Mouse (Mus musculus) cerebellum, adult (tissue): ENCODE measurements around the gene Stk11.

Experiments
- ATAC-seq: cut with Nextera tagmentation; 2 replicates; pipeline ENCODE4 v1.9.2; 2017; ENCODE audit warnings: mild to moderate bottlenecking, moderate library complexity, mixed read lengths; ENCODE audit not compliant: insufficient number of reproducible peaks, low FRiP score, low TSS enrichment

Gene Stk11

GRCm38 (mm10) chr10:80115290-80115943 lies at the start of gene Stk11:
TSS of gene Stk11 (plus strand) at chr10:80115803.
- peak; percentile 95 for ATAC-seq

GRCm38 (mm10) chr10:80069251-80069650 lies 46.4 kb upstream of the Stk11 start:
- no peak for ATAC-seq

DNA sequence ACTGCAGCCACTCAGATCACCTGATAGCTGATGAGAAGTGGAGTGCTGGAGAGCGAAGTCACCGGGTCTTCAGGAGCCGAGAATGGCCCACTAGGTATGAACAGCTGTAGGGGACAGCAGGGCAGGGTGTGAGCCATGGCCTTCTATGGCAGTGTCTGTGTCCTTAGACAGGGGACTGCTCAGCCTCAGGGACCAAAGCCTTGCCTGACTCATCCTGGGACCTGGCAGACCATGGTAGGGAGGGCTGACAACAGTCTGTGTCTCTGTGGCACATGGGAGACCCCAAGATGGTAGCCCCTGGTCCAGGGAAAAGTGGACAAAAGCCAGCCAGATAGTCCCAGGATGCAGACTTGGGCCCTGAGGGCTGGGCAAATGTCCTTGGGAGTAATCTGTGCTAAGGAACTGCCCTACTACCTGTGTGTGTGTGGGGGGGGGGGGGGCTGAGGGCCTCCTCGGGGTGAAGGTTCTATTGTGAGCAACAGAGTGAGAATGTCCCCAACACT lies 45.6 kb upstream of the Stk11 start:
- no peak for ATAC-seq

GRCm38 (mm10) chr10:80070837-80071515 lies 44.6 kb upstream of the Stk11 start:
- peak; percentile 65 for ATAC-seq

- no peak for ATAC-seq
Observed at GRCm38 (mm10) chr10:80071516-80071900, 44.1 kb upstream of the Stk11 start.

- no peak for ATAC-seq
Observed at GRCm38 (mm10) chr10:80072623-80073489, 42.7 kb upstream of the Stk11 start.

- ATAC-seq, result no peak; the same call in 1 of the 2 replicates
Observed at GRCm38 (mm10) chr10:80074813-80075601, 40.6 kb upstream of the Stk11 start.

- ATAC-seq, result no peak
Observed at GRCm38 (mm10) chr10:80075924-80076323, 39.7 kb upstream of the Stk11 start.

DNA sequence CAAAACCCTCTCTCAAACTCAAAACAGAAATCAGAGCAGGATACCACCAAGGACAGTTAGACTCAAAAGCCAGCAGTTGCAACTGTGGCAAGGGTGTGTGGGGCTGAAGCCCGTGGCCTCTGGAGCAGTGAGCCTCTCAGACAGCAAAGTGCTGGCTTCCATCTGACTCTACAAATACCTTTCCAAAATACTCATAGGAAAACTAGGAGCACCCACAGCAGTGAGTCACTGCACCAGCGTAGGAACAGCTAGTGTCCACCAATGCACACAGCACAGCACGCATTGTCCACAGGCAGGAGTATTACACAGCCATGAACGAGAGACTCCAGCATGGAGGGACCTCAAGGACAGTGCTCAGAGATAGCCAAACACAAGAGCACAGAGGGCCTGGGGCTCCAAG lies 39.2 kb upstream of the Stk11 start:
- ATAC-seq, result no peak

DNA sequence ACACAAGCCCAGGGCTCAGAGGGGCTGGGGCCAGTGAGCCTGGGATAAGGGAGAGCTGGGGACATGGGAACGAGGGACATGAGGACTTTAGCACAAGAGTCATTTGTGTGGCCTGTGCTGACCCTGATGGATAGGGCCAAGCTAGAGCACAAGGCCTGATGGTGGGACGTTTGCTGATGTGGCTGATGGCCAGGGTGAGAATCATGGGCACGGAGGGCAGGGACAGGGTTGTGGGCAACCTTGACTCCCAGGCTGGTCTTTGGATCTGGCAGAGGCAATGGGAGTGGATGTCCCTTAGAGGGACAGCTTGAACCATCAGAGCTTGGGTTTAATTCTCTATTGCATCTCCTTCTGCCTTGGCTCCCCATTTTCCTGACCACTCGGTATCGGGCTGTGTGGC lies 38.3 kb upstream of the Stk11 start:
- no peak for ATAC-seq

- no peak for ATAC-seq
Observed at GRCm38 (mm10) chr10:80078366-80078765, 37.2 kb upstream of the Stk11 start.

GRCm38 (mm10) chr10:80080396-80081070 lies 35.1 kb upstream of the Stk11 start:
- no peak for ATAC-seq

DNA sequence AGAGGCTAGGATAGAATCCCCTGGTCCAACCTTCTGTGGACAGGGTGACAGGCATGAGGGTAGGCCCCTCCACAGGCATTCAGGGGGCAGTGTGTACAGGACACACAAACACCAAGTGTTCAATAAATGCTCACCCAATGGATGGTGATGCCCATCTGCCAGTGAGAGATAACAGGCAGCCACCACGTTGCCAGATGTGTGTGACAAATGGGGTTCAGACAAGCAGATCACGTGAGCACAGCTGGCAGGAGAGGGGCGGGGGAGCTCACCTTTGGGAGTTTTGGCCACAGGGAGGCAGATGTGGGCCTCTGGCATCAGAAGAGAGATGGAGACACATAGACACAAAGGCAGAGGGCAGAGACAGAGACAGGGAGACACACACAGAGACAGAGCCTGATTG lies 34.5 kb upstream of the Stk11 start:
- ATAC-seq, result no peak

- ATAC-seq, result no peak; the same call in 1 of the 2 replicates
Observed at GRCm38 (mm10) chr10:80084817-80085487, 30.7 kb upstream of the Stk11 start.

GRCm38 (mm10) chr10:80086847-80087246 lies 28.8 kb upstream of the Stk11 start:
- ATAC-seq, result 0 out of 2 replicates have a peak, but pooled peaks have one; percentile 45

- no peak for ATAC-seq
Observed at GRCm38 (mm10) chr10:80087483-80087882, 28.1 kb upstream of the Stk11 start.

DNA sequence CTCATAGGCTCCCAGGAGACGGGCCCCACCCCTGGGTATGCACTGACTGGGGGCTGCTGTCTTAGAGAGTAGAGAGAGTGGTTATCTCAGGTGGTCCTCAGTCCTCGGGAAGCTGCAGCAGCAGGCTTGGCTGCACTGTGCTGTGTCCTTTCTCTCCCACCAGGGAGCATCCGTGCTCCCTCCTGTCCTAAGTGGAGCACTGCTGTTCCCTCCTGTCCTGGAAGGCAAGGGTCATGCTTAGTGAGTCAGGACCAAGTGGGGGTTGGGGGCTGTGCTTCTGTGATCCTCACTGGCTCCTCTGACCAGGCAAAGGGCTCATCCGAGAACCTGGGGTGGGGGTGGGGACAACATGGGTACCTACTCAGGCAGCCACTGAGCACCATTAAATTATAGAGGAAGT lies 26.5 kb upstream of the Stk11 start:
- ATAC-seq, result no peak

DNA sequence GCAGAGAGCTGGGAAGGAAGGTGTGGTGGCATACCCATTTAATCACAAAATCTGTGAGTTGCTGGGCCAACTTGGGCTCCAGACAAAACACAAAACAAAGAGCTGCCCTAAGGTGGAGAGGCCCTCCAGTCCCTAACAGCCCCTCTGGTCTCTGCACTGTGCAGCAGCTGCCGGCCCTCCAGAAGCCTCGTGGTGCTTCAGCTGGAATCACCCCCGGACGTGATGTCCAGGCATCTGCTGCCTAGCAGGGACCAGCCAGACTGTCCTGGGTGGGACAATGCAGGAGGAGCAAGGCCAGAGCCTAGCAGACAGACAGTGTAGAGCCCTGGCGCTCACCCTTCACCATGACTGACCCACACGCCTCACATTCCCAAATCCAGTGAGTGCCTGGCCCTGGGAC lies 24.1 kb upstream of the Stk11 start:
- no peak for ATAC-seq

GRCm38 (mm10) chr10:80092690-80093089 lies 22.9 kb upstream of the Stk11 start:
- ATAC-seq, result no peak
